Mouse (Mus musculus) bone marrow macrophage, adult 2 months (primary cell): ENCODE data around the gene Lsm14b.

ENCODE experiments used
- CTCF ChIP-seq: IDR thresholded peaks from 2 replicates; pipeline ENCODE4 v1.5.1; 2012; ENCODE audit warnings: low read depth, mild to moderate bottlenecking, low read length, moderate library complexity
- POLR2A ChIP-seq: IDR thresholded peaks from 2 replicates; pipeline ENCODE4 v1.6.1; 2012; ENCODE audit warnings: mild to moderate bottlenecking, low read depth, low read length, borderline replicate concordance

DNA sequence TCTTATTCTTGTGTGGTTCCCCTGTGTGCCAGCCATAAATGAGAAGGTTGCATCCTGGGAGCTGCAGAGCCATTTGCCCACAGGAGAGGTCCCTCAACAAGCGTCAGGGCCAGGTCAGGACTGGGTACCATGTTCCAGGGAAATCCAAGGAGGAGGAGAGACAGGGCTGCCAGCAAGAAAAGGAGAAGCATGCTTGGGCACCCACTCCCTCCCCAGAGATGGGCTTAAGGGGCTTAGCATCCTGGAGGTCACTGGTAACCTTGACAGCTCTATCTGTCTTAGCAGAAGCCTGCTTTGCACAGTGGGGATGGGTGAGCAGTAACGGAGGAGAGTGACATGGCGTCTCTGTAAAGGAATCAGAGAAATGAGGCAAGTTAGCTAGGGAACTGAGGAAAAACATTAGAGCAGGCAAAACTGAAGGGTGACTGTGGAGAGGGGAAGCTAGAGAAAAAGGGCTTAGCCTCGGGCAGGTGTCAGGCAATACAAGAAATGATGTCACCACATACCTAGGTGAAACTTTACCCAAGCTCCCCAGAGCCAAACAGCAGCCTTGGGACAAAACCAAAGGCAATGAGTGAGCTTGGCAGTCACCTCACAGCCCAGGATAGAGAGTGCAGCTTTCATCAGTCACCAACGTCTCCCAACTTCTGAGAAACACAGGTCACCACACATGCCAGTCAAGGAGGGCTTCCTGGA lies 19.0 kb upstream of the Lsm14b start:
- TF ChIP-seq POLR2A (no peak), CTCF (no peak)
